Mouse (Mus musculus): ENCODE results near the gene Krt6a. TPM values are rescaled to one million over a fixed set of nuclear protein-coding genes. Genes with fewer than 3 reads are reported as not detected.
"Not testable (repeated sequence)": the region's sequence is repeated elsewhere in the genome, so short reads cannot be mapped to it uniquely, and the experiment has no call there.

Krt6a gene
- not detected for total RNA-seq (2021)

- intact Hi-C loops (cut with DNase I) = no loop called here
- DNase-seq (ENCODE audit: low spot score in 2 of 2) = no peak
Measured at GRCm38 (mm10) chr15:101694207-101694606, at the start of gene Krt6a. Krt6a (minus strand) TSS chr15:101694307.

- intact Hi-C loops (cut with DNase I) = no loop called here
- no peak for DNase-seq (ENCODE audit: low spot score in 2 of 2)
Measured at GRCm38 (mm10) chr15:101742711-101743110, 48.6 kb upstream of the Krt6a start, which contains the start of gene Krt71. Krt71 (minus strand) TSS chr15:101743109.

DNA sequence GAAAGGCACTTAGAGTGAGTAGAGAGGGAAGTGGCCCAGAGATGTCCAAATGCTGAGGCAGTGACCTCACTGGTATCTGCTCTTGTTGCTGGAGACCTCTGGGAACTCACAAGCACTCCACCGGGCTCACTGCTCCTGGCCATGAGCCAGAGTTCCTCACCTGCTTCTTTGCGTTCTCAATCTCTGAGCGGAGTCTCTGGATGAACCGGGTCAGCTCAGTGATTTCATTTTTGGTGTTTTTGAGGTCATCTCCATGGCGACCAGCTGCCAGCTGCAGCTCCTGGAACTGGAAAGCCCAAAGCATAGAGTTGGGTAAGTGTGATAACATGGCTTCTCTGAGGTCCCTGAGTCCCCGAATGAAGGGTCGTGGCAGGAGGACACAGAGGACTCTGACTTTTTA is 43.7 kb upstream of the Krt6a start:
- intact Hi-C loops (cut with DNase I) = no loop called here
- DNase-seq (ENCODE audit: low spot score in 2 of 2) = no peak

DNA sequence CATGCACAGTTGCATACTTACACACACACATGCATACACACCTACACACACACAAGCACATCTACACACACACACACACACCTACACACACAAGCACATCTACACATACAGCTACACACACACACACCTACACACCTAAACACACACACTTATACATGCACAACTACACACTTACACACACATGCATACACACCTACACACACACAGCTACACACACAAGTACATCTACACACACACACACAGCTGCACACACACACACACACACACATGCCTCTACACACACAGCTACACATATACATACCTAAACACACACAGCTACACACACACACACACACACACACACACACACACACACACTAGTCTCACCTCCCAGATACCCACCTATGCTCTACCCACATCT is 36.5 kb upstream of the Krt6a start:
- DNase-seq (ENCODE audit: low spot score in 2 of 2) = no peak
- intact Hi-C loops (cut with DNase I) = no loop called here

DNA sequence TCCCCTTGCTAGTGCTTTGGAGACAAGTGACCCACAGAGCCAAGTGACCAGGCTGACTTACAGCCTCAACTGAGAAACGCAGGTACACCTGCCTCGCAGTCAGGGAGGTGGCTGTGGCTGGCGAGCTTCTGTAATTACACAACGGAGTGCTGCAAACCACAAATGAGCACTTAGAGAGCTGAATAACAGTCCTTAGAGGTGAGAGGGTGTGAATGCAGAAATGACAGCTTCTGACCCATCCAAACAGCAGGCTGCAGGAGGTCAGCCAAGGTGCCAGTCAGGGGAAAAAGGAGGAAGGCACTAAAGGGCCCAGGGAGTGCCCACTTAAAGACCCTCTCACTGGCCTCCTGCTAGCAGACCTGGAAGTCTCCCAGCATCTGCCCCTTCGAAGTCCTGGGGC is 30.6 kb upstream of the Krt6a start:
- intact Hi-C loops (cut with DNase I) = no loop called here
- DNase-seq (ENCODE audit: low spot score in 2 of 2) = no peak

DNA sequence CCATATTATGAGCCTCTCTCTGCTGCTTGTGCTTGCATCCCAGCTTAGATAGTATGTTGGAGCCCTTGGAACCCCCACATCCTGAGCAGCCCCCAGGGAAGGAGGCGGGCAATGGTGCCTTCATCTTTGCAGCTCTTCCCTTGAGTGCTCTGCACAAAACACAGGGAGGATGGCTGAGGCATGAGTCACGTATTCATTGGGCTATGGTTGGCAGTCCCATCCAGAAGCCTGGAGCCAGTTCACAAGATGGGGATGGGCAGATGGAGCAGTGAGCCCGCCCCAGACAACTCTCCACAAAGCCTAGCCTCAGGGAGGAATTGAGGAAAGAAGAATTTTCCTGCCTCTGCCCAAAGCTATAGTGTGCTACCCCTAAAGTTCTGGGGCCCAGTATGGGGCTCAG is 21.7 kb upstream of the Krt6a start:
- DNase-seq (ENCODE audit: low spot score in 2 of 2) = no peak
- intact Hi-C loops (cut with DNase I) = no loop called here

DNA sequence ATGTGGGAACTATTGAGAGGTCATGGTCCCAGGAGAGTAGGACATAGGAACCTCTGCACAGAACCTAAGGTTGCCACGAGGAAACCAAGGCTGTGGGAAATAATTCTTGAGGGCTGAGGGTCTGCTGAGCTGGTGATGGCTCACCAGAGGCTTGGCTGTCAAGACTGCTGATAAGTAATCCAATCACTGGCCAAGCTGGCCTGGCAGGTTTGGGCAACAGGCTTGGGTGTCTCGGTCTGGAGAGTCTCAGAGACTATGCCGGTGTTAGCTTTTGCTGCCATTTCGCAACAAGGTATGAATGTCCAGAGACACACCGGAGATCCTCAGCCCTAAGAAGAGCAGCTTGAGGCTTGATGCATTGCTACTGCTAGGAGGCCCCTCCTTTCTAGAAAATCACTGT is 20.2 kb upstream of the Krt6a start:
- no peak for DNase-seq (ENCODE audit: low spot score in 2 of 2)
- intact Hi-C loops (cut with DNase I) = no loop called here

DNA sequence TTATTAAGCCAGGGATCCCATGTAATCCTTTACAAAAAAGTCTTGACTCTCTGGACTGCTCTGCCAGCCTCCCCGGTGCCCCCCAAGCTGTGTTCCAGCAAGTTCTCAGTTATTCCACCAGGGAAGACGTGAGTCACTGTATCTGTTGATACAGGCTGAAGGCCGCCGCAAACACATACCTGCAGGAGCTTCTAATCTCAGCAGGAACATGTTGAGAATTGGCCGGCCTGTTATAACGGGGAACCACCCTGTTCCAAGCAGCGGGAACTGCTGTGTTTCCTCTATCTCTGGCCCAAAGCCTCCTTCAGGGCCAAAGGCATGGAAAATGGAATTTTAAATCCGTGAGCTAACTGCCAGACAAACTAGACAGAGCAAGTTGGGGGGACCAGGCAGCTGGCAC is 19.6 kb upstream of the Krt6a start:
- no peak for DNase-seq (ENCODE audit: low spot score in 2 of 2)
- intact Hi-C loops (cut with DNase I) = no loop called here

GRCm38 (mm10) chr15:101712720-101713119 is 18.6 kb upstream of the Krt6a start, which contains the start of gene Krt5:
Krt5 (minus strand) TSS chr15:101712898.
- no peak for DNase-seq (ENCODE audit: low spot score in 2 of 2)
- intact Hi-C loops (cut with DNase I) = no loop called here

DNA sequence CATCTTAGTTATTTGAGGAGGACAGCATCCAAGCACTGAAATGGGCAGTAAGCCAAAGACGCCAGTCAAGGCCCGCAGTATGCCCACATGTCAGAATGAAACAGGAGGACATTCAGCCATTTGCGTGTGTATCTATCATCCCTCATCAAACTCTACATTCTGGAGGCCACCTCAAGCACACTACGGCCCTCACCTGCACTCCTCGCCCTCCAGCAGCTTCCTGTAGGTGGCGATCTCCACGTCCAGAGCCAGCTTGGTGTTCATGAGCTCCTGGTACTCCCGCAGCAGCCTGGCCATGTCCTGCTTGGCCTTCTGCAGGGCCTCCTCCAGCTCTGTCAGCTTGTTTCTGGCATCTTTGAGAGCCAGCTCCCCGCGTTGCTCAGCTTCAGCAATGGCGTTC is 14.6 kb upstream of the Krt6a start:
- intact Hi-C loops (cut with DNase I) = no loop called here
- no peak for DNase-seq (ENCODE audit: low spot score in 2 of 2)

GRCm38 (mm10) chr15:101707454-101707853 is 13.3 kb upstream of the Krt6a start:
- intact Hi-C loops (cut with DNase I) = no loop called here
- no peak for DNase-seq (ENCODE audit: low spot score in 2 of 2)

DNA sequence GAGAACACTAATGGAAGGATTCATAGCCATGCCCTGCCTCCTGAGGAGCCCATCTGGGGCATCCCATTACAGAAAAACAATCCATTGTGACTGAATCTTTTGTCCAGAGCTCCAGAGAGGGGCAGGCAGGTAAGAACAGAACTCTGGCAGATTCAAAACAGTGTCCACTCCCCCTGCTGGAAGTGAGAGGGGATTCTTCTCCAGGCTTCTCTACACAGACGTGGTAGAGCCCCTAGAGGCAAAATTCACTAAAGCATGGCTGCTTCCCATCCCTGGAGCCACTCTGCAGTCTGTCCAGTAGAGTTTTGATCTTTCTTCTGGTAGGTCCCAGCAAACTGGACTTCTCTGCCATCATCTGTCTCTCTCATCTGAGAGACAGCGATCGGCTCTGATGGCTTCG is 10.0 kb upstream of the Krt6a start:
- DNase-seq (ENCODE audit: low spot score in 2 of 2) = no peak
- intact Hi-C loops (cut with DNase I) = no loop called here

DNA sequence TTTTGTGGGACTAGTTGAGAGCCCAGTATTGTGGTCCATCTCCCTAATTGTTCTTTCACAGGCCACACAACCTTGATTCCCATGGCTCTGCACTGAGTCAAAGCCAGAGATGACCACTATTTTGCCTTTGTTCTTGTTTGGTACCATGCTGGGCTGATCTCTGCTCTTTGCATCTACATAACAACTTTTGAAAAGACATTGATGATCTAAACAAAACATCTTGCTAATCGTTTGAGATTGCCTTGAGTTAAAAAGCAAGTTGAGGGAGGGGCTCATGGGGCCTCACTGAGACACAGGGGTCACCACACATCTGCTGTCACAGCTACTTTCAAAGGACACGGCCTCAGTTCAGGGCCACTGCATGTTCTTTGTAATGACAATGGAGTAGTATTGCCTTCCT is 8.3 kb upstream of the Krt6a start:
- intact Hi-C loops (cut with DNase I) = no loop called here
- no peak for DNase-seq (ENCODE audit: low spot score in 2 of 2)

DNA sequence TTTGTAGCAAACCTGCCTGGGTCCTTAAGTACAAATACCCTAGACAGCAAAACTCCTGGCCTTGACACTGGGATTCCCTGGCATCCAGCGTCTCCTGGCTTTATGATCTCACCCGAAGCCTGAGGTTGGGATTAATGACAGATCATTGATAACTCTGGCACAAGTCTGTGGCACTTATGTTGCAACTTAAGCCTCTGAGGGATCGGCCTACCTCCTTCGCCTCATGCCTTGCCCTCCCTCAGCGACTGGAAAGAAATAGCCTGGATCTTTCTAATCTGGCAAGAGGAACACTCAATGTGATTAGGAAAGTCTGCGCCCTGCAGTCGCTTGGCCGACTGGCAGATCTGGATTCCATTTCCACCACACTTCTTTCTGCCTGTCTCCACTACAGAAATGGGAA is 5.8 kb upstream of the Krt6a start:
- intact Hi-C loops (cut with DNase I) = no loop called here
- DNase-seq (ENCODE audit: low spot score in 2 of 2) = no peak

GRCm38 (mm10) chr15:101699192-101699591 is 5.1 kb upstream of the Krt6a start:
- no peak for DNase-seq (ENCODE audit: low spot score in 2 of 2)
- intact Hi-C loops (cut with DNase I) = no loop called here

GRCm38 (mm10) chr15:101697326-101698188 is 3.5 kb upstream of the Krt6a start:
- intact Hi-C loops (cut with DNase I) = no loop called here
- DNase-seq (ENCODE audit: low spot score in 2 of 2) = no peak

- intact Hi-C loops (cut with DNase I); DNase-seq (ENCODE audit: low spot score in 2 of 2): not testable (repeated sequence)
Measured at GRCm38 (mm10) chr15:101690460-101690859, 3.6 kb downstream of the Krt6a start.

GRCm38 (mm10) chr15:101688161-101688560 is 5.9 kb downstream of the Krt6a start:
- no peak for DNase-seq (ENCODE audit: low spot score in 2 of 2)
- intact Hi-C loops (cut with DNase I) = no loop called here

DNA sequence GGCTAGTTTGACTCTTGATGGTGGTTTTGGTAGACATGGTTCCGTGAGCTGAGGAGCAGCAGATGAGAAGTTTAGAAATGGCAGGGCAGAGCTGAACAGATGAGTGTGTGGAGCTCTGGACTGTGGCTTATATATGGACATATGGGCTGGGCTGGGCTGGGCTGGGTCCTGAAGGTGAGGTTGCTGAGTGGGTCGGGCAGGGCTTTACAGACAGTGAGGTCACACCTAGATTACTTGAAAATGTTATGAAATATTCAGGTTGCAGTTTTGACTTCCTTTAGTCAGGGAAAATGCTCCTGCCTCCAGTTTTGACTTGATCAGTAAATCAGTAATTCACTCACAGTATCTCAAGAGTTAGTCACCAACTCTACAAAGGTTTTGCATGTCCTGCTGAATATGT is 13.9 kb downstream of the Krt6a start, which contains the start of gene Krt6b:
Krt6b (minus strand) TSS at position 101 of the 400 bp plus-strand sequence.
- DNase-seq (ENCODE audit: low spot score in 2 of 2) = no peak
- intact Hi-C loops (cut with DNase I) = no loop called here

GRCm38 (mm10) chr15:101675978-101676377 is 18.1 kb downstream of the Krt6a start:
- DNase-seq (ENCODE audit: low spot score in 2 of 2) = no peak
- intact Hi-C loops (cut with DNase I) = no loop called here

GRCm38 (mm10) chr15:101652736-101653265 is 41.3 kb downstream of the Krt6a start:
- DNase-seq (ENCODE audit: low spot score in 2 of 2) = no peak
- intact Hi-C loops (cut with DNase I) = no loop called here

Measured in left cerebral cortex, postnatal 36 days (tissue).